Mouse (Mus musculus) kidney, adult 2 months (tissue): ENCODE measurements around the gene Palm.

Experiments
- CTCF ChIP-seq: fragments of 200-500 bp; conservative IDR thresholded peaks from 2 replicates; pipeline ENCODE4 v1.5.1; 2011; ENCODE audit warnings: low read depth, mild to moderate bottlenecking, control low read depth, low read length, moderate library complexity, mixed read lengths; ENCODE audit not compliant: insufficient read depth, insufficient read length
- POLR2A ChIP-seq: fragments of 200-500 bp; IDR thresholded peaks from one replicate; pipeline ENCODE4 v1.6.1; 2011; ENCODE audit warnings: low read depth, low read length, control low read depth

DNA sequence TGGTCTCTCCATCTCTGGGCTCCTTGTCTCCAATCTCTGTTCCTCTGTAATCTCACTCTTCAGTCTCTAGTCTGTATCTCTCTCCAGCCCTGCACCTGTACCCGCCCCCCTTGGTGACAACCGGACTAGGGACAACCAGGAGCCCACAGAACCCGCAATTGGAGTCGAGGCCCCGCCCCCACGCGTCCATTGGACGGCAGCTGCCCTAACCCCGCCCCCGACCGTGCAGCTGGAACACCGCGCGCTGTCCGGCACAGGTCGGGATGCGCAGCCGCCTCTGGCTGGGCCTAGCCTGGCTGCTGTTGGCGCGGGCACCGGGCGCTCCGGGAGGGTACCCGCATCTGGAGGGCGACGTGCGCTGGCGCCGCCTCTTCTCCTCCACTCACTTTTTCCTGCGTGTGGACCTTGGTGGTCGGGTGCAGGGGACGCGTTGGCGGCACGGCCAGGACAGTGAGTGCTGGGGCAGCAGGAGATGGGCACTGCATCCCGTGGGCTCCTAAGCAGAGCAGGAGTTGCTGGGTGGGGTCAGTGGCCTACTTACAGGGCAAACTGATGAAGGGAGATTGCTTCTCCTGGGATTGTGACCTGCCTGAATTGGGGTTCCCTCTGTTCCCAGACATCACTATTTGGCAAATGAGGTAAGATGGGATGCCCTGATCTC is 38.4 kb upstream of the Palm start, which contains the start of gene Fgf22:
- no peak for TF ChIP-seq CTCF
- TF ChIP-seq POLR2A = no peak
